Mouse (Mus musculus): ENCODE measurements around the gene Clec12b. TPM values are rescaled to one million over a fixed set of nuclear protein-coding genes. Genes with fewer than 3 reads are reported as not detected.

The Clec12b gene
- polyA plus RNA-seq, 1 experiment: not detected

GRCm38 (mm10) chr6:129374937-129375471 is 10.7 kb downstream of the Clec12b start:
- H3K27me3 ChIP-seq (ENCODE audit: control insufficient read depth, insufficient read depth, insufficient read length): no peaks in the 10 kb centered on the region
- no peak overlapping the region for H3K4me2 ChIP-seq (ENCODE audit: low read depth)
- H3K36me3 ChIP-seq (ENCODE audit: control insufficient read depth, insufficient read depth): no peaks in the 10 kb centered on the region
- H3ac ChIP-seq (ENCODE audit: control insufficient read depth, insufficient read length): no peak overlapping the region
- H3K79me2 ChIP-seq (ENCODE audit: control insufficient read depth, insufficient read depth): no peaks in the 10 kb centered on the region
- TF ChIP-seq TCF12 (IDR thresholded peaks at IDR 0.05; ENCODE audit: insufficient read depth, poor library complexity, severe bottlenecking) (no peak), POLR2AphosphoS2 (IDR thresholded peaks at IDR 0.05; ENCODE audit: insufficient read length, low read depth) (no peak), E2F4 (IDR thresholded peaks at IDR 0.05; ENCODE audit: insufficient read depth) (no peak), USF1 (IDR thresholded peaks at IDR 0.05; ENCODE audit: low read depth) (no peak), CEBPB (IDR thresholded peaks at IDR 0.05; ENCODE audit: insufficient read depth, poor library complexity, severe bottlenecking) (no peak), MAX (IDR thresholded peaks at IDR 0.05; ENCODE audit: low read depth) (no peak), TCF3 (IDR thresholded peaks at IDR 0.05; ENCODE audit: insufficient read length, low read depth) (no peak), MYOD1 (IDR thresholded peaks at IDR 0.05; ENCODE audit: control insufficient read depth in 1 of 3, insufficient read length in 2 of 3, low read depth in 2 of 3) (no peak), POLR2A (IDR thresholded peaks at IDR 0.05; ENCODE audit: insufficient read length, low read depth) (no peak), MYOG (IDR thresholded peaks at IDR 0.05; ENCODE audit: control insufficient read depth in 1 of 3, insufficient read depth in 1 of 3, insufficient read length in 2 of 3, low read depth in 2 of 3) (no peak), REST (IDR thresholded peaks at IDR 0.05; ENCODE audit: insufficient read depth, insufficient read length) (no peak), SRF (IDR thresholded peaks at IDR 0.05; ENCODE audit: control insufficient read depth, insufficient read length, low read depth) (no peak)
- H3K4me3 ChIP-seq: no peak overlapping the region

- H3K36me3 ChIP-seq (ENCODE audit: control insufficient read depth, insufficient read depth): no peaks in the 10 kb centered on the region
- H3ac ChIP-seq (ENCODE audit: control insufficient read depth, insufficient read length): no peak overlapping the region
- H3K4me2 ChIP-seq (ENCODE audit: low read depth): no peak overlapping the region
- no peaks in the 10 kb centered on the region for H3K79me2 ChIP-seq (ENCODE audit: control insufficient read depth, insufficient read depth)
- H3K27me3 ChIP-seq (ENCODE audit: control insufficient read depth, insufficient read depth, insufficient read length): no peaks in the 10 kb centered on the region
- no peak overlapping the region for H3K4me3 ChIP-seq
- no peak for TF ChIP-seq TCF12 (IDR thresholded peaks at IDR 0.05; ENCODE audit: insufficient read depth, poor library complexity, severe bottlenecking)
- TF ChIP-seq MYOD1 (IDR thresholded peaks at IDR 0.05; ENCODE audit: control insufficient read depth in 1 of 3, insufficient read length in 2 of 3, low read depth in 2 of 3): no peak
These were observed 16.1 kb downstream of the Clec12b start for GRCm38 (mm10) chr6:129369374-129370132.

GRCm38 (mm10) chr6:129365959-129366359 is 19.7 kb downstream of the Clec12b start:
- TF ChIP-seq POLR2A (IDR thresholded peaks at IDR 0.05; ENCODE audit: insufficient read length, low read depth): no peak
- no peak for TF ChIP-seq USF1 (IDR thresholded peaks at IDR 0.05; ENCODE audit: low read depth)
- no peak for TF ChIP-seq MYOG (IDR thresholded peaks at IDR 0.05; ENCODE audit: control insufficient read depth in 1 of 3, insufficient read depth in 1 of 3, insufficient read length in 2 of 3, low read depth in 2 of 3)
- TF ChIP-seq POLR2AphosphoS2 (IDR thresholded peaks at IDR 0.05; ENCODE audit: insufficient read length, low read depth): no peak
- TF ChIP-seq E2F4 (IDR thresholded peaks at IDR 0.05; ENCODE audit: insufficient read depth): no peak

GRCm38 (mm10) chr6:129363942-129364341 is 21.7 kb downstream of the Clec12b start:
- Histone ChIP-seq H3ac (ENCODE audit: control insufficient read depth, insufficient read length) (no peak overlapping the region), H3K36me3 (ENCODE audit: control insufficient read depth, insufficient read depth) (no peaks in the 10 kb centered on the region), H3K27me3 (ENCODE audit: control insufficient read depth, insufficient read depth, insufficient read length) (no peaks in the 10 kb centered on the region), H3K4me2 (ENCODE audit: low read depth) (no peak overlapping the region), H3K79me2 (ENCODE audit: control insufficient read depth, insufficient read depth) (no peaks in the 10 kb centered on the region), H3K4me3 (no peak overlapping the region)
- TF ChIP-seq CEBPB (IDR thresholded peaks at IDR 0.05; ENCODE audit: insufficient read depth, poor library complexity, severe bottlenecking): no peak
- no peak for TF ChIP-seq E2F4 (IDR thresholded peaks at IDR 0.05; ENCODE audit: insufficient read depth)
- TF ChIP-seq POLR2AphosphoS2 (IDR thresholded peaks at IDR 0.05; ENCODE audit: insufficient read length, low read depth): no peak
- no peak for TF ChIP-seq TCF12 (IDR thresholded peaks at IDR 0.05; ENCODE audit: insufficient read depth, poor library complexity, severe bottlenecking)
- TF ChIP-seq MYOG (IDR thresholded peaks at IDR 0.05; ENCODE audit: control insufficient read depth in 1 of 3, insufficient read depth in 1 of 3, insufficient read length in 2 of 3, low read depth in 2 of 3): no peak
- no peak for TF ChIP-seq SRF (IDR thresholded peaks at IDR 0.05; ENCODE audit: control insufficient read depth, insufficient read length, low read depth)
- TF ChIP-seq USF1 (IDR thresholded peaks at IDR 0.05; ENCODE audit: low read depth): no peak
- TF ChIP-seq POLR2A (IDR thresholded peaks at IDR 0.05; ENCODE audit: insufficient read length, low read depth): no peak
- no peak for TF ChIP-seq TCF3 (IDR thresholded peaks at IDR 0.05; ENCODE audit: insufficient read length, low read depth)
- no peak for TF ChIP-seq REST (IDR thresholded peaks at IDR 0.05; ENCODE audit: insufficient read depth, insufficient read length)
- TF ChIP-seq MYOD1 (IDR thresholded peaks at IDR 0.05; ENCODE audit: control insufficient read depth in 1 of 3, insufficient read length in 2 of 3, low read depth in 2 of 3): no peak
- TF ChIP-seq MAX (IDR thresholded peaks at IDR 0.05; ENCODE audit: low read depth): no peak

More at GRCm38 (mm10) chr6:129365959-129366359, 19.7 kb downstream of the Clec12b start:
- no peaks in the 10 kb centered on the region for H3K27me3 ChIP-seq (ENCODE audit: control insufficient read depth, insufficient read depth, insufficient read length)
- H3K4me3 ChIP-seq: no peak overlapping the region
- H3K4me2 ChIP-seq (ENCODE audit: low read depth): no peak overlapping the region
- H3K36me3 ChIP-seq (ENCODE audit: control insufficient read depth, insufficient read depth): no peaks in the 10 kb centered on the region
- H3K79me2 ChIP-seq (ENCODE audit: control insufficient read depth, insufficient read depth): no peaks in the 10 kb centered on the region
- no peak overlapping the region for H3ac ChIP-seq (ENCODE audit: control insufficient read depth, insufficient read length)

GRCm38 (mm10) chr6:129359515-129359914 is 26.2 kb downstream of the Clec12b start:
- no peak overlapping the region for H3K4me2 ChIP-seq (ENCODE audit: low read depth)
- no peak overlapping the region for H3ac ChIP-seq (ENCODE audit: control insufficient read depth, insufficient read length)
- no peaks in the 10 kb centered on the region for H3K79me2 ChIP-seq (ENCODE audit: control insufficient read depth, insufficient read depth)
- H3K36me3 ChIP-seq (ENCODE audit: control insufficient read depth, insufficient read depth): no peaks in the 10 kb centered on the region
- H3K4me3 ChIP-seq: no peak overlapping the region
- H3K27me3 ChIP-seq (ENCODE audit: control insufficient read depth, insufficient read depth, insufficient read length): no peaks in the 10 kb centered on the region
- TF ChIP-seq E2F4 (IDR thresholded peaks at IDR 0.05; ENCODE audit: insufficient read depth): no peak
- TF ChIP-seq CEBPB (IDR thresholded peaks at IDR 0.05; ENCODE audit: insufficient read depth, poor library complexity, severe bottlenecking): no peak
- TF ChIP-seq MAX (IDR thresholded peaks at IDR 0.05; ENCODE audit: low read depth): no peak
- TF ChIP-seq POLR2A (IDR thresholded peaks at IDR 0.05; ENCODE audit: insufficient read length, low read depth): no peak
- no peak for TF ChIP-seq MYOD1 (IDR thresholded peaks at IDR 0.05; ENCODE audit: control insufficient read depth in 1 of 3, insufficient read length in 2 of 3, low read depth in 2 of 3)
- no peak for TF ChIP-seq USF1 (IDR thresholded peaks at IDR 0.05; ENCODE audit: low read depth)
- no peak for TF ChIP-seq MYOG (IDR thresholded peaks at IDR 0.05; ENCODE audit: control insufficient read depth in 1 of 3, insufficient read depth in 1 of 3, insufficient read length in 2 of 3, low read depth in 2 of 3)
- no peak for TF ChIP-seq TCF3 (IDR thresholded peaks at IDR 0.05; ENCODE audit: insufficient read length, low read depth)
- no peak for TF ChIP-seq TCF12 (IDR thresholded peaks at IDR 0.05; ENCODE audit: insufficient read depth, poor library complexity, severe bottlenecking)
- no peak for TF ChIP-seq POLR2AphosphoS2 (IDR thresholded peaks at IDR 0.05; ENCODE audit: insufficient read length, low read depth)
- TF ChIP-seq SRF (IDR thresholded peaks at IDR 0.05; ENCODE audit: control insufficient read depth, insufficient read length, low read depth): no peak
- TF ChIP-seq REST (IDR thresholded peaks at IDR 0.05; ENCODE audit: insufficient read depth, insufficient read length): no peak
